Mouse (Mus musculus) hindbrain, embryonic 10.5 days (tissue): ENCODE data around the gene Gfy. TPM values are rescaled to one million over a fixed set of nuclear protein-coding genes. Genes with fewer than 3 reads are reported as not detected.

ENCODE experiments used
- DNase-seq: peaks from one replicate; pipeline ENCODE4 v3.0.0-alpha.2; 2017; ENCODE audit warnings: low spot score
- H3K27ac ChIP-seq: fragments of 300-500 bp; sonication (generic); 2 replicates; pipeline ENCODE4 v1.5.1; 2016; ENCODE audit warnings: mild to moderate bottlenecking, moderate library complexity
- H3K27me3 ChIP-seq: fragments of 300-500 bp; sonication (generic); 2 replicates; pipeline ENCODE4 v1.6.1; 2016; ENCODE audit warnings: mild to moderate bottlenecking; ENCODE audit not compliant: poor library complexity, insufficient read depth, severe bottlenecking
- H3K36me3 ChIP-seq: fragments of 300-500 bp; sonication (generic); 2 replicates; pipeline ENCODE4 v1.6.1; 2016; ENCODE audit warnings: mild to moderate bottlenecking, moderate library complexity
- H3K4me1 ChIP-seq: fragments of 300-500 bp; sonication (generic); replicated peaks from 2 replicates; pipeline ENCODE4 v1.6.1; 2016; ENCODE audit warnings: mild to moderate bottlenecking
- H3K4me3 ChIP-seq: fragments of 300-500 bp; sonication (generic); 2 replicates; pipeline ENCODE4 v1.5.1; 2016; ENCODE audit warnings: mild to moderate bottlenecking, moderate library complexity
- H3K9me3 ChIP-seq: fragments of 300-500 bp; sonication (generic); 2 replicates; pipeline ENCODE4 v1.6.1; 2016; ENCODE audit warnings: mild to moderate bottlenecking, moderate library complexity
- WGBS: fragments of 180-500 bp; shearing (Covaris S2); methylation state at CpG from one replicate; pipeline ENCODE4 v1.1.7; 2016; 5-methylcytosine and 5-hydroxymethylcytosine counted together
- polyA plus RNA-seq: library from polyadenylated mRNA; unstranded; fragments of >200 nt; fragmentation: Nextera tagmentation; extraction: Ambion mirVana; gene quantifications from 2 replicates; pipeline ENCODE4 v1.2.1, GENCODE M21; 2016

The Gfy gene
- polyA plus RNA-seq, 1 experiment from 2014 or later: not detected

DNA sequence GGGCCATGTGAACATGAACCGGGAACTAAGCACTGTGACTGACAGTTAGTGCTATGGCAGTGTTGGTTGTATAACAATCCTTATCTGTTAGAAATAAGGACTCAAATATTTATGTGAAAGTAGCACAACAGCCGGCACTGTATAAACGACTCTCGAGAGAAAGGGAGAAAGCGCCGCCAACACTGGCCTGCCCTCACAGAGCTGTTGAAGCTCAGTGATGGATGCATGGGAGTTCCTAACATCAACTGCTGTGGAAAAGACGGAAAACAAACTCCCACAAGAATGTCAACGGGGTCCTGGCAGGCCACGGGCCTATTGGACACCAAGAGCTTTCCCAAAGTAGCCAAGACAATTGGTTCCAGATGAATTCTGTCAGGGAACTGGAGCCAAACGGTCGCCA is 28.1 kb downstream of the Gfy start:
- DNase-seq: no peak
- no peak overlapping the region for H3K4me3 ChIP-seq
- H3K27me3 ChIP-seq: no peaks in the 10 kb centered on the region
- WGBS: 60% methylated on average over 11 of the region's 11 CpGs
- H3K36me3 ChIP-seq: peaks cover 23% of the 10 kb centered on the region
- H3K9me3 ChIP-seq: no peaks in the 10 kb centered on the region
- peaks cover 48% of the 10 kb centered on the region for H3K4me1 ChIP-seq
- 0 out of 2 replicates have a peak overlapping the region, but pooled peaks have one; percentile 71 for H3K27ac ChIP-seq

DNA sequence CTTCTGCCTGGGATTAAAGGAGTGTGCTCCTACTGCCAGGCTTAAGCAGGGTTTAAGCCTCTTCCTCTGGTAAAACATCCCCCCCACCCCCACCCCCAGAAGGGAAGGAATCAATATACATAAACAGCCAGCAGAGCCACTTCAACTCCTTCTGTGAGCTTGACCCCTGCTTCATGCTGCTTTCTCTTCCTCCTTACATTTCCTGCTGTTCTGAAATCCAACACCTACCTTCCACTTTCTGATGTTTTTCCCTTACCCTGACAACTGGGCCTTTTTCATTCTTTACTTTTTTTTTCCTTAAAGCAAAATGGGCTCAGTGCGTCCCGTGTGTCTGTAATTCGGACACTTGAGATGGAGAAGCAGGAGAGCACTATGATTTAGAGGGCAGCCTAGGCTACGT is 29.0 kb downstream of the Gfy start:
- whole genome bisulfite sequencing: 59% methylated on average over 4 of the region's 4 CpGs
- peak overlapping the region; percentile 71 for H3K27ac ChIP-seq
- H3K4me3 ChIP-seq: no peak overlapping the region
- H3K4me1 ChIP-seq: peaks cover 43% of the 10 kb centered on the region
- no peaks in the 10 kb centered on the region for H3K9me3 ChIP-seq
- H3K36me3 ChIP-seq: peaks cover 33% of the 10 kb centered on the region
- no peak for DNase-seq
- H3K27me3 ChIP-seq: no peaks in the 10 kb centered on the region

DNA sequence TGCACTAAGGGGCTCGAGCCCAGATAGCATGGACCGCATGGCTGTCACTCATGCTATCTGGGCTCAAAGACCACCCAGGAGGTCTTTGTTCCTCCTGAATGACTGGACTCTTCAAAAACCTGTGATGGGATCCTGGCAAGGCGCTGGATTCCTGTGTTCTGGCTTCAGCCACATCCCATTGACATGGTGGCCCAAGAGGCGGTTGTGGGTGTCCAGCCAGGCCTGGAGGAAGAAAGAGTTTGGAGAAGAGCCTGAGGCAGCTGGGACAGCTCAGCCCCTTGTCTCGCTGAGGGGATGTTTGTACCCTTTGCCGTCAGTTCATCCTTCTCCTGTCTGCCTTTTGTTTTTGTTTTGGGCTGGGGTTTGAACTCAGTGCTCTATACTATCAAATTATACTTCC is 29.8 kb downstream of the Gfy start:
- peak; percentile 18 for DNase-seq
- H3K4me1 ChIP-seq: peaks cover 36% of the 10 kb centered on the region
- 26% methylated on average over 6 of the region's 6 CpGs for whole genome bisulfite sequencing
- H3K27ac ChIP-seq: peak overlapping the region; percentile 71; the same call in 1 of the 2 replicates
- H3K27me3 ChIP-seq: no peaks in the 10 kb centered on the region
- H3K36me3 ChIP-seq: peaks cover 41% of the 10 kb centered on the region
- H3K9me3 ChIP-seq: no peaks in the 10 kb centered on the region
- H3K4me3 ChIP-seq: no peak overlapping the region; the same call in 1 of the 2 replicates

GRCm38 (mm10) chr7:45148534-45149098 is 30.8 kb downstream of the Gfy start:
- H3K36me3 ChIP-seq: peaks cover 50% of the 10 kb centered on the region
- H3K27ac ChIP-seq: no peak overlapping the region

DNA sequence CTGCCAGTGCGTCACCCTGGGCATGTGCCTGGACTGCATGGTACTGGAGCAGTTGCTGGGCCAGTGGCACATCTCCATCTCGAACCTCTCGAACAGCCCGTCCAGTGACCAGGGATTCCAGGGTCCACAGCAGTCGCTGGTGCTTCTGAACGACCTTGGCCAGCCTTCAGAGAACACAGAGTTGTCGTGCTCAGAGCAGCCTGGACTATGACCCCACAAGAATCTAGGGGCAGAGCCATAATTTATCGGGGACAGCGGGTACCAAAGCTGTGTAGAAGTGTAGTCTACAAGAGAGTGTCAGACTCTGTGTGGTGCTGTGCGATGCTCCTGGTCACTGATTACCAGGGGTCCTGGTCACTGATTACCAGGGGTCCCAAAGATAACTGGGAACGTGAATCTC is 31.5 kb downstream of the Gfy start:
- Histone ChIP-seq H3K4me3 (no peak overlapping the region), H3K9me3 (no peaks in the 10 kb centered on the region), H3K36me3 (peaks cover 57% of the 10 kb centered on the region), H3K27ac (no peak overlapping the region), H3K4me1 (peaks cover 30% of the 10 kb centered on the region), H3K27me3 (no peaks in the 10 kb centered on the region)
- WGBS: 92% methylated on average over 11 of the region's 11 CpGs
- no peak for DNase-seq

More at GRCm38 (mm10) chr7:45148534-45149098, 30.8 kb downstream of the Gfy start:
- H3K27me3 ChIP-seq: no peaks in the 10 kb centered on the region
- H3K4me1 ChIP-seq: peaks cover 34% of the 10 kb centered on the region
- DNase-seq: no peak
- 62% methylated on average over 4 of the region's 4 CpGs for WGBS
- H3K9me3 ChIP-seq: no peaks in the 10 kb centered on the region
- H3K4me3 ChIP-seq: no peak overlapping the region

GRCm38 (mm10) chr7:45147267-45147666 is 32.1 kb downstream of the Gfy start:
- H3K9me3 ChIP-seq: no peaks in the 10 kb centered on the region
- 91% methylated on average over 11 of the region's 11 CpGs for WGBS
- peaks cover 30% of the 10 kb centered on the region for H3K4me1 ChIP-seq
- H3K27ac ChIP-seq: no peak overlapping the region
- DNase-seq: no peak
- H3K27me3 ChIP-seq: no peaks in the 10 kb centered on the region
- peaks cover 64% of the 10 kb centered on the region for H3K36me3 ChIP-seq
- H3K4me3 ChIP-seq: no peak overlapping the region

GRCm38 (mm10) chr7:45145460-45145859 is 33.9 kb downstream of the Gfy start:
- 96% methylated on average over 8 of the region's 8 CpGs for WGBS
- Histone ChIP-seq H3K27ac (no peak overlapping the region), H3K4me1 (peaks cover 20% of the 10 kb centered on the region), H3K9me3 (no peaks in the 10 kb centered on the region), H3K4me3 (no peak overlapping the region), H3K36me3 (peaks cover 74% of the 10 kb centered on the region), H3K27me3 (no peaks in the 10 kb centered on the region)
- no peak for DNase-seq

- H3K4me3 ChIP-seq: no peak overlapping the region
- WGBS: 87% methylated on average over 13 of the region's 13 CpGs
- no peak overlapping the region for H3K27ac ChIP-seq
- peaks cover 74% of the 10 kb centered on the region for H3K36me3 ChIP-seq
- DNase-seq: no peak
- H3K4me1 ChIP-seq: peaks cover 15% of the 10 kb centered on the region
- no peaks in the 10 kb centered on the region for H3K27me3 ChIP-seq
- H3K9me3 ChIP-seq: no peaks in the 10 kb centered on the region
Observed at GRCm38 (mm10) chr7:45144368-45145174, 34.8 kb downstream of the Gfy start.

GRCm38 (mm10) chr7:45141914-45142313 is 37.5 kb downstream of the Gfy start:
- Histone ChIP-seq H3K9me3 (no peaks in the 10 kb centered on the region), H3K4me1 (peaks cover 5% of the 10 kb centered on the region; the same call in 1 of the 2 replicates), H3K4me3 (no peak overlapping the region), H3K36me3 (peaks cover 57% of the 10 kb centered on the region), H3K27ac (no peak overlapping the region), H3K27me3 (peaks cover 13% of the 10 kb centered on the region)
- no peak for DNase-seq
- WGBS: 92% methylated on average over 5 of the region's 5 CpGs

DNA sequence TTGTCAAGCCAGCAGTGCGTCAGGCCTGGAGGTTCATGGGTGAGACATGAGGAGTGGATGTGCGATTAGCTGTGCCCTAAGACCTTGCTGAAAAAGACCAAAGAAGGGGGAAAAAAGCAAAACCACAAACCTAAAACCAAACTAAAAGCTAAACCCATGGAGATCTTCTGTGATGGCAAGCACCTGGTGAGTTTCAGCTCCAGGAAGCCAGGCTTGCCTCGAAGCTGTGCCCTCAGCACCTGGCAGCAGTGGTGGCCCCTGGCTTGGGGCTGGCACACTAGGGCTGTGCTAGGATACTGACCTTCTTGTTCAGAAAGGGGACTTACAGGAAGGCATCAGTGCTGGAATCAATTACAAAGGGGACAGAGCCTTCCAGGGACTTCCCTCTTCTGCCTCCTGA is 38.0 kb downstream of the Gfy start:
- Histone ChIP-seq H3K36me3 (peaks cover 51% of the 10 kb centered on the region), H3K9me3 (no peaks in the 10 kb centered on the region), H3K4me1 (peaks cover 7% of the 10 kb centered on the region), H3K27ac (no peak overlapping the region), H3K4me3 (no peak overlapping the region), H3K27me3 (peaks cover 14% of the 10 kb centered on the region)
- DNase-seq: no peak
- WGBS: 89% methylated on average over 3 of the region's 3 CpGs

DNA sequence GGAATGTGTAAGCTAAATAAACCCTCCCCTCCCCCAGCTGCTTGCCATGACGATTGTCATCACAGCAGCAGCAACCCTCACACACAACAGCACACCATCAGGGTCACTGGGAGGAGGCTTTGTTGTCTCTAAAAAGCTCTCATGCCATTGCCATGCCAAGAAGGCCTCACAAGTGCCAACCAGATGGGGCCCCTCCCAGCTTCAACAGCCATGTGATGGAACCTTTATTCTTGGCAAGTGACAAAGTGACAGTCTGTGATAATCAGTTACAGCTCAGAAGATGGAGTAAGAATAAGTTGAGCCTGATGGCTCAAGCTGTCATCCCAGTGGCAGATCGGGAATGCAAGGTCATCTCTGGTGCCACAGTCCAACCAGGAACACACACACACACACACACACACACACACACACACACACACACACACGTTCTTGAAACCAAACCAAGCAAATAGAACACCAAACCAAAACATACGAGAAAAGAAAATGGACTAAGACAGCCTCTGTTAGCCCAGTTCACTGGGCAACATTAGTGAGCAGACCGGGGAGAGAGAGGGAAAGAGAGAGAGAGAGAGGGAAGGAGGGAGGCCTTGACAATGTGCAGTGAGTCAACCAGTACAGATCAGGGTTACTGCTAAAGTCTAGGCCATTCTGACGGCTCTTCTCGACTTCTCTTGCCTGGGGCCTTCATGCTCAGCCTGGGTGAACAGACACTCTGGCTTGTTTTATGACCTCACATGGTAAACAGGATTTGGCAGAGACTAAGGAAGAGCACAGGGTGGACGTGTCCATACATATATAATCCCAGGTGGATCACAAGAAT is 39.3 kb downstream of the Gfy start:
- 88% methylated on average over 8 of the region's 8 CpGs for WGBS
- H3K36me3 ChIP-seq: peaks cover 39% of the 10 kb centered on the region
- no peaks in the 10 kb centered on the region for H3K9me3 ChIP-seq
- peaks cover 16% of the 10 kb centered on the region for H3K4me1 ChIP-seq
- no peak overlapping the region for H3K27ac ChIP-seq
- no peak overlapping the region for H3K4me3 ChIP-seq
- no peak for DNase-seq
- H3K27me3 ChIP-seq: peaks cover 25% of the 10 kb centered on the region

DNA sequence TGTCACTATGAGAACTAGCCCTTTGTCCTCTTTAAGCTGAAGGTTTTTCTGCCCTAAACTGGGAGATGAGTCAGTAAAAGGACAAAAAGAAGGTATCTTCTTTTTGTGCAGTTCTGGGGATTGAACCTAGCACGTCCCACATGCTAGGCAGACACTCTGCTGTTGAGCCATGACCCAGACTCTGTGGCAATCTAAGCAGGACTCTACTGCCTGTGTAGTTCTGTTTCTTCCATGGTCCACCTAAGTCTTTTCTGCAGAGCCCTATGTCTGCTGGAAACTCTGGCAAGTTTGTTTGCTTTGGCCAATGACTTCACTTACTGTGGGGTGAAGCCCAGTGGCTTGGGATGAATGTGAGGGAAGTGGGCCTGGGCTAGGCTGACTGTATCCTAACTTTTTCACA is 41.0 kb downstream of the Gfy start:
- Histone ChIP-seq H3K27me3 (peaks cover 40% of the 10 kb centered on the region), H3K4me3 (no peak overlapping the region), H3K9me3 (no peaks in the 10 kb centered on the region), H3K27ac (no peak overlapping the region), H3K4me1 (peaks cover 29% of the 10 kb centered on the region), H3K36me3 (peaks cover 22% of the 10 kb centered on the region)
- WGBS: 86% methylated on average over 1 of the region's 1 CpGs
- no peak for DNase-seq
